Mouse (Mus musculus) C2C12 (cell line): ENCODE data around the gene Pacs1.

ENCODE experiments used
- CEBPB ChIP-seq: IDR thresholded peaks from one replicate; pipeline ENCODE4 v1.6.1; 2011; ENCODE audit warnings: low read depth, mild to moderate bottlenecking, control low read depth, moderate library complexity
- CTCF ChIP-seq: IDR thresholded peaks from one replicate; pipeline ENCODE4 v1.5.1; 2011; ENCODE audit not compliant: control insufficient read depth, insufficient read depth, insufficient read length
- FOSL1 ChIP-seq: IDR thresholded peaks from one replicate; pipeline ENCODE4 v1.8.0; 2011; ENCODE audit warnings: mild to moderate bottlenecking, low read length; ENCODE audit not compliant: poor library complexity, insufficient read depth, severe bottlenecking
- MYOG ChIP-seq: IDR thresholded peaks from one replicate; pipeline ENCODE4 v1.6.1; 2011; ENCODE audit not compliant: control insufficient read depth, insufficient read length; ENCODE audit errors: extremely low read depth
- USF1 ChIP-seq: IDR thresholded peaks from one replicate; pipeline ENCODE4 v1.6.1; 2011; ENCODE audit warnings: low read depth, mild to moderate bottlenecking, control low read depth, moderate library complexity

DNA sequence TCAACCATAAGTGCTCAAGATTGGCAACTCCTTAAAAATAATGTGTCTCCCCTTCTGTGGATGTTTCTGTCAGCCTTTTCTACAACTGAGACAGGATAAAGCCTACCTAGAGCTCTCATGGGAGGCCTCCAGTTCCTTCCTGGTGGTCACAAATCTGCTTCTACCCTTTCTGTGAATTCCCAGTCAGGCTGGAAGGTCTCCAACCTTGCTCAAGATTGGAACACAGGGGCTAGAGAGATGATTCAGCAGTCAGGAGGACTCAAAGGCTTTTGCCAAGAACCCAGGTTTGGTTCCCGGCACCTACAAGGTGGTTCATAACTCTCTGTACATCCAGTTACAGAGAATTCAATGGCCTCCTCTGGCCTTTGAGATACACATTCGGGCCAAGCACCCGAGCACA, 149.7 kb downstream of the Pacs1 start:
- no peak for TF ChIP-seq CTCF
- no peak for TF ChIP-seq USF1
- no peak for TF ChIP-seq MYOG
- no peak for TF ChIP-seq CEBPB
- TF ChIP-seq FOSL1, result no peak
